Mouse (Mus musculus): ENCODE data around the gene AL607142.1. TPM values are rescaled to one million over a fixed set of nuclear protein-coding genes. Genes with fewer than 3 reads are reported as not detected.

Gene AL607142.1
- polyA plus RNA-seq, 1 experiment from 2014 or later: not detected

DNA sequence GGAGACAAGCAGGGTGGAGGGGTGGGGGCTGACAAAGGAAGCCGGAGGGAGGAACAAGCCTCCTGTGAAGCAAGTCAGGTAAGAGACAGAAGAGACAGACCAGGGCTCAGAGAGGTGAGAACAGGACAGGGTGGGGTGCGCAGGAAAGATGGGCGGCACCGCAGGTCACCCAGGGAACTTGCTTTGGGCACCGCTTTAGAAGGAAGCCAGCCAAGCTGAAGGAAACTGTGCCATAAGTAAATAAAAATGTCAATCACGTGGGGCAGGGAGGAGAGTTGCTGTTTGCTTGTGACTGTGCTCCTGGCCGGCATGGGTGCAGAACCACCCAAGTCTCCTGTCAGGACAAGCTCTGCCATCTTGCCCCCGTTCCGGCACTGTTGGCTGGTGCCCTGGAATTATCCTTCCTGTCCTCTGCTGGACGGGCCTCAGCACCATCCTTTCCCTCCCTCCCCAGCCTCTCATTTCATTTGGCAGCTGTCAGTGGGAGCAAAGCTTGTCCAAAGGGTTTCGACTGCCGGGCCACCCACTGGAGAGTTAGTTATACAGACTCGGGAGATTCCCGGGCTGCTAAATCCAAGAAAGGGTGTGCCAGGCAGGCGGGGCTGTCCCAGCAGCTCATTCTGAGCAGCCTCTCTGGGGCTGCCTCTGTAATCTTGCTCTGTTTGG lies 7.2 kb downstream of the AL607142.1 start:
- H3K4me3 ChIP-seq (replicated peaks): no peak overlapping the region
- H3K9me3 ChIP-seq (replicated peaks): no peaks in the 10 kb centered on the region
- WGBS: 50% methylated on average over 15 of the region's 15 CpGs
- peaks cover 17% of the 10 kb centered on the region for H3K4me1 ChIP-seq
- H3K4me2 ChIP-seq: no peak overlapping the region
- H3K27me3 ChIP-seq (replicated peaks): 0 out of 2 replicates have a peak, but pooled peaks cover 3% of the 10 kb centered on the region
- H3K36me3 ChIP-seq: no peaks in the 10 kb centered on the region
- H3K27ac ChIP-seq (replicated peaks): no peak overlapping the region
- ATAC-seq (ENCODE audit: low FRiP score): no peak
- H3K9ac ChIP-seq (replicated peaks): no peak overlapping the region

DNA sequence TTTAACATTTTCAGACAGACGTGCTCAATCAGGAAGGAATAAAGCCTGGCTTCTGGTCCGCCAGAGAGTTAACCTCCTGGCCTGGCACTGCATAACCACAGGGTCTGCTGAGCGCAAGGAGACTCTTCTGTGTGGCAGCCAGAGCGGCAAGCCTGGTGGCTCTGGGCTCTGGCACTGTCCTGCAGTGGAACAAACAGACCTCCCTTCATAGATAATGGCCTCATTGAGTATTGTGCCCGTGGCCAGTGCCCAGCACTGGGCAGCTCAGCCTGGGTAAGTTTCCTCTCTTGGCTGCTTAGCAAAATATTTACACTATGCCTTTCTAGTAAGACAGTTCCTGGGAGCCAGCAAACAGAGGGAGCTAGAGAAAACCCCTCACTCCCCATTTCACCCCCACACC lies 9.3 kb downstream of the AL607142.1 start:
- Histone ChIP-seq H3K4me1 (peaks cover 15% of the 10 kb centered on the region), H3K4me3 (replicated peaks) (no peak overlapping the region), H3K36me3 (no peaks in the 10 kb centered on the region), H3K27ac (replicated peaks) (peak overlapping the region; percentile 60; the same call in 1 of the 2 replicates), H3K27me3 (replicated peaks) (0 out of 2 replicates have a peak, but pooled peaks cover 3% of the 10 kb centered on the region), H3K9ac (replicated peaks) (no peak overlapping the region), H3K9me3 (replicated peaks) (no peaks in the 10 kb centered on the region), H3K4me2 (no peak overlapping the region)
- peak; percentile 55; the same call in 1 of the 2 replicates for ATAC-seq (ENCODE audit: low FRiP score)
- WGBS: 63% methylated on average over 5 of the region's 5 CpGs

DNA sequence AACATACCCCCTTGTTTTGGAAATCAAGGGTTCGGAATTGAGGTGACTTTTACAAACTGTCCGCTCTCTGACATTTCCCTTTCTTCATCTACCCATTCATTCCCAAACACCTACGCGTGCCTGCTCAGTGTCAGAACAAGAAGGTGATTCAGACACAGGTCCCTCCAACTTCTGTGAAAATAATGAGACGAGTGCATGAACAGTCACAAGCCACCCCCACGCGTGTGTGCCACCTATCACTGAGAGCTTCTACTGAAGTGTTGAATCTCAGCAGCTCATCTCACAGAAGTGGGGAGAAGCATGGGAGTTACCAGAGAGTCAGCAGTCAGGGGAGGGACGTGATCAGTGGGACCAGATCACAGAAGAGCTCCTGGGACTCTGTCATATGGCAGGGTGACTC lies 12.5 kb downstream of the AL607142.1 start:
- Histone ChIP-seq H3K36me3 (no peaks in the 10 kb centered on the region), H3K9ac (replicated peaks) (no peak overlapping the region), H3K4me1 (peaks cover 10% of the 10 kb centered on the region), H3K4me3 (replicated peaks) (no peak overlapping the region), H3K27ac (replicated peaks) (no peak overlapping the region), H3K4me2 (no peak overlapping the region), H3K9me3 (replicated peaks) (no peaks in the 10 kb centered on the region), H3K27me3 (replicated peaks) (0 out of 2 replicates have a peak, but pooled peaks cover 3% of the 10 kb centered on the region)
- ATAC-seq (ENCODE audit: low FRiP score): no peak
- 92% methylated on average over 8 of the region's 8 CpGs for WGBS

DNA sequence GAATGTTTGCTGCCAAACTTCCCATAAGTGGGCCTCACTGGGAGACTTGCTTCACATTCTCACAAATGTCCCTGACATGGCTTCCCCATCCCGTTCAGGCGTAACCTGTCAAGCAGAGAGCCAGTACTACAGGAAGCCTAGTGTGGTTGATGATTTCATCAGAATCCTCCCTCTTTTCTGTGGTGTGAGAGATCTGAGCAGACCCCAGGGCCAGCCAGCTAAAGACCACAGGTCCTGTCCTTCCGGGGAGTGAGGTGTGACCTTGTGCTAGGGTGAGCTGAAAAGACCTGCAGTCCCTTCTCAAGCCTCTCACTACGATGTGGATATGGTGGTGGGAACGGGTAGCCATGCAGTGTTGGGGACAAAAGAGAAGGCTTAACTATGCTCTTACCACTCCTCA lies 17.7 kb downstream of the AL607142.1 start:
- H3K27ac ChIP-seq (replicated peaks): no peak overlapping the region
- no peak overlapping the region for H3K4me2 ChIP-seq
- H3K36me3 ChIP-seq: no peaks in the 10 kb centered on the region
- H3K9ac ChIP-seq (replicated peaks): no peak overlapping the region
- no peaks in the 10 kb centered on the region for H3K27me3 ChIP-seq (replicated peaks)
- H3K4me1 ChIP-seq: no peaks in the 10 kb centered on the region
- H3K4me3 ChIP-seq (replicated peaks): no peak overlapping the region
- WGBS: 91% methylated on average over 5 of the region's 5 CpGs
- no peaks in the 10 kb centered on the region for H3K9me3 ChIP-seq (replicated peaks)
- no peak for ATAC-seq (ENCODE audit: low FRiP score)

DNA sequence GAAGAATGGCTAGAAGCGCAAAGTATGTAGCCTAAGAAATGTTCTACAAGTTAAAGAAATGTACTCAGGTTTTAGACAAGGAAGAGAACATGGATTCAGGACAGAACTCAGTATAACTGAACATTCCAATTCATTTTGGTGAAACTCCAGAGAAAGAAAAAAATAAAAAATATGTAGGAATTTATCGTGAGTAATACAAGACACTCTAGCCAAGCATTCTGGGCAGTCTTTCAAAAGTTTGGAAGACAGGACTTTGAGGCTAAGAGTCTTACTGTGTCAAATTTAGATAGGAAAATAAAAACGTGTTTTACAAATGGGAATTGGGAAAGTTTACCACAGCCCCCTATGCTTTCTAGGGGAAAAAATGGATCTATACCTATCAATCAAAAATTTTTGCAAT lies 18.9 kb downstream of the AL607142.1 start:
- Histone ChIP-seq H3K36me3 (no peaks in the 10 kb centered on the region), H3K27ac (replicated peaks) (no peak overlapping the region), H3K27me3 (replicated peaks) (no peaks in the 10 kb centered on the region), H3K4me1 (no peaks in the 10 kb centered on the region), H3K9me3 (replicated peaks) (no peaks in the 10 kb centered on the region), H3K4me3 (replicated peaks) (no peak overlapping the region), H3K9ac (replicated peaks) (no peak overlapping the region), H3K4me2 (no peak overlapping the region)
- 87% methylated on average over 3 of the region's 3 CpGs for WGBS
- ATAC-seq (ENCODE audit: low FRiP score): no peak

DNA sequence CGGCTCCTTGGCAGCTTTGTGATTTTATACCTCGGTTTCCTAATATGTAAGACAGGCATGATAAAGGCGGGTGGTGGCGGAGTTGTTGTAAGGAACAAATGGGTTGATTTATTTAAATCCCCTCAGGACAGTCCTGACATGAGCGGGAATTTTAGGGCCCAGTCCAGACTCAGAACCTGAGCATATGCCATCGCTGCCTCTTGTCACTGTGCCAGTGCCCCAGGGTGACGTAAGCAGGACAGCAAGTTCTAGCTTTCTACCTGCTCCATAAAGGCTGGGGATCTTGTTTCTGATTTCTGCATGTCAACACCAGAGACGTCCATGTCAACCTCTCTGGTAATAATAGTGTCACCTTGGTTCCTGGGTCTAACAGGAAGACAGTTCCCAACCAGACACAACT lies 24.7 kb downstream of the AL607142.1 start:
- Histone ChIP-seq H3K36me3 (no peaks in the 10 kb centered on the region), H3K4me1 (no peaks in the 10 kb centered on the region), H3K27me3 (replicated peaks) (no peaks in the 10 kb centered on the region), H3K9ac (replicated peaks) (no peak overlapping the region), H3K4me2 (no peak overlapping the region), H3K4me3 (replicated peaks) (no peak overlapping the region), H3K9me3 (replicated peaks) (no peaks in the 10 kb centered on the region), H3K27ac (replicated peaks) (no peak overlapping the region)
- ATAC-seq (ENCODE audit: low FRiP score): no peak
- WGBS: 69% methylated on average over 8 of the region's 8 CpGs

DNA sequence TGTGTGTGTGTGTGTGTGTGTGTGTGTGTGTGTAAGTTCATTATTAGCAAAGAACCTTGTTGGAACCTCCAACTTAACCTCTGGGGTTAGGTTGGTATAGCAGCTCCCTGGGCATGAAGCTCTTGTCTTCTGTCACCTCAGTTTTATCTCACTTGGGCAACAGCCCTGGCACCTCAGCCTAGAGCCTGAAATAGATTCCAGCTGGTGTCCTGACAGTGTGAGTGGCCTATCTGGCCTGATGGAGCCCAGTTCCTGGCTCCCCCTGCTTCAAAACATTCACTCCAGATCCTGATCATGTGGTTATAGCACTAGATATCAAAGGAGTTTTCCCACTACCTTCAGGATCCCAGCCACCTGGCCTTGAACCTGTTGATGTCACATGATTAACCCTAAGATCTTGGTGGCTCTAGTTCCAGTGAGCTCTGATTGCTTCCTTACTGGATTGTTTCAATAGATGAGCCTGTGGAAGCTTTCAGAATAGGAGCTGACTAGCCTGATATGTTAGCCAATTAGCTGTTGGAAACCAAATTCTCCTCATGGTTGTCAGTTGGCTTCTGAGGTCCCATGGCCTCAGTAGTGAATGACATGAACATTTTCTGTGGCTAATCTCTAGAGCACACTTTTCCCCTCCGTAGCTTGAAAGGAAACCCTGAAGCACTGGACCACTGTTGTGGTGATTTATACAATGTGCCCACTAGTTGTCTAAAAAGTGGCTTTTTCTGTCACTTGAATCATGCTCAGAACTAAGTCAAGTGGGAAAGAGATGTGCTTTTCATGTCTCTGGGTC lies 27.4 kb downstream of the AL607142.1 start:
- H3K9me3 ChIP-seq (replicated peaks): no peaks in the 10 kb centered on the region
- H3K27ac ChIP-seq (replicated peaks): no peak overlapping the region
- WGBS: 92% methylated on average over 1 of the region's 1 CpGs
- H3K27me3 ChIP-seq (replicated peaks): no peaks in the 10 kb centered on the region
- no peaks in the 10 kb centered on the region for H3K4me1 ChIP-seq
- peaks cover 15% of the 10 kb centered on the region; the same call in 1 of the 2 replicates for H3K36me3 ChIP-seq
- no peak for ATAC-seq (ENCODE audit: low FRiP score)
- H3K4me2 ChIP-seq: no peak overlapping the region
- H3K9ac ChIP-seq (replicated peaks): no peak overlapping the region
- no peak overlapping the region for H3K4me3 ChIP-seq (replicated peaks)

DNA sequence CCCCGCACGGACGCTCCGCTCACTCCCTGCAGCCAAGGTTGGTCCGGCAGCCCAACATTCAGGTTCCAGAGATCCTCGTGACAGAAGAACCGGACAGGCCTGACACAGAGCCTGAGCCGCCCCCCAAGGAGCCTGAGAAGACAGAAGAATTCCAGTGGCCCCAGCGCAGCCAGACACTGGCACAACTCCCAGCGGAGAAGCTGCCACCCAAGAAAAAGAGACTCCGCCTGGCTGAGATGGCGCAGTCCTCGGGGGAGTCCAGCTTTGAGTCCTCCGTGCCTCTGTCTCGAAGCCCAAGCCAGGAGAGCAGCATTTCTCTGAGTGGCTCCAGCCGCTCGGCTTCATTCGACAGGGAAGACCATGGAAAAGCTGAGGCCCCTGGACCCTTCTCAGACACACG lies 32.1 kb downstream of the AL607142.1 start:
- Histone ChIP-seq H3K9me3 (replicated peaks) (peaks cover 7% of the 10 kb centered on the region), H3K4me1 (no peaks in the 10 kb centered on the region), H3K27ac (replicated peaks) (no peak overlapping the region), H3K4me3 (replicated peaks) (no peak overlapping the region), H3K27me3 (replicated peaks) (no peaks in the 10 kb centered on the region), H3K9ac (replicated peaks) (no peak overlapping the region), H3K4me2 (no peak overlapping the region), H3K36me3 (peaks cover 38% of the 10 kb centered on the region)
- ATAC-seq (ENCODE audit: low FRiP score): no peak
- 92% methylated on average over 19 of the region's 19 CpGs for WGBS

DNA sequence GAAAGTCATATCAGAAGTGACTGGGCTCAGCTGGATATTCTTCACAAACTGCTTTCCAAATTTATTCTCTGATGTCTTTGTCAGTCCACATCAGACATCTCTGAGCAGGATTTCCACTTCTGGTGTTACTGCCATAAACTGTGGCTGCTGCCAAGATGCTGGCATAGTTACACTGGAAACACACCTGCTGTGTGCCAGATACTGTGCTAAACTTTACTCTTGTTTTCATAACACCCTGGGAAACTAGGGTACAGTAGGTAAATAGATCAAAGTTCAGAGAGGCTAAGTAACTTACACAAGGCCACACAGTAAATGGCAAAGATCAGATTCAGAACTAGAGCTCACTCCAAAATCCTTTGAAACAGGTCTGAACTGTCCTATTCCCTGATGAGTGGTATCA lies 36.4 kb downstream of the AL607142.1 start:
- Histone ChIP-seq H3K27me3 (replicated peaks) (no peaks in the 10 kb centered on the region), H3K4me1 (no peaks in the 10 kb centered on the region), H3K4me3 (replicated peaks) (no peak overlapping the region), H3K36me3 (peaks cover 29% of the 10 kb centered on the region), H3K27ac (replicated peaks) (no peak overlapping the region), H3K4me2 (no peak overlapping the region), H3K9ac (replicated peaks) (no peak overlapping the region), H3K9me3 (replicated peaks) (peaks cover 7% of the 10 kb centered on the region)
- ATAC-seq (ENCODE audit: low FRiP score): no peak

DNA sequence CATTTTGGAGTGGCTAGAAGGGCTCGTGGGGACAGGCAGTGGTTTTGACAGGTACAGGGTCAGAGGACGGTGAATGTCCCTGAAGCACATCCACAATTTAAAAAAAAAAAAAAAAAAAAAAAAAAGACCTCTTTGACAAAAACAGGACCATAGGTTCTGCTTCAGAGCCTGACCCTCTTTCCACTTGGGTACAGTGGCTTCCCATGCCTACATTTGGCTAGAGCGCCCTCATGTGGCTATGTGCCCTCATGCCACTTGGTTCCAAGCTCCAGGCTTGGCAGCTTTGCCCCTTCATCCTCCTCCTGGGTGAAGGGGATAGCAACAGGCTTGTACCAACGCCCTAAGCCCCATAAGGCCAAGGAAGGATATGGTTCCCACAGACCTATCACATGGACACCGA lies 39.8 kb downstream of the AL607142.1 start:
- Histone ChIP-seq H3K4me3 (replicated peaks) (no peak overlapping the region), H3K27ac (replicated peaks) (no peak overlapping the region), H3K9me3 (replicated peaks) (no peaks in the 10 kb centered on the region; the same call in 1 of the 2 replicates), H3K4me2 (no peak overlapping the region), H3K36me3 (no peaks in the 10 kb centered on the region; the same call in none of the 2 replicates), H3K27me3 (replicated peaks) (no peaks in the 10 kb centered on the region), H3K9ac (replicated peaks) (no peak overlapping the region), H3K4me1 (no peaks in the 10 kb centered on the region)
- no peak for ATAC-seq (ENCODE audit: low FRiP score)
- WGBS: 54% methylated on average over 5 of the region's 5 CpGs

DNA sequence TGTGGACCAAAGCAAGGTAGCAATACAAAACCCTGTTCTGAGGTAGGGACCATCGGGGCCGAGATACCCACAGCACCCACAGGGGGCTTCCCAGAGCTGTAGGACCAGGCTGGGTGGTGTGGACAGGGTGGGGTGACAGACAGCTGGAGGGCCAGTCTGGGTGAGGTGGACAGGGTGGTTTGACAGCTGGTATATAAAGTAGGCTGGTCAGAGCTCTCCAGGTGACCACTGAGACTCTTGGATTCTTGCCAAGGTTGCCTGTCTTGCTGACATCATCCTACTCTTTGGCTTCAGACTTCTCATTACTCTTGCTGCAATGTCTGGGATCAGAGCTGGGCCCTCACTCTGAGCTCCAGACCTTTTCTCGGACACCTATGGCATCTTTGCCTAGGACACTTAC lies 41.6 kb downstream of the AL607142.1 start:
- Histone ChIP-seq H3K27ac (replicated peaks) (no peak overlapping the region), H3K27me3 (replicated peaks) (no peaks in the 10 kb centered on the region), H3K9me3 (replicated peaks) (no peaks in the 10 kb centered on the region), H3K4me3 (replicated peaks) (no peak overlapping the region), H3K36me3 (no peaks in the 10 kb centered on the region; the same call in 1 of the 2 replicates), H3K4me1 (no peaks in the 10 kb centered on the region), H3K9ac (replicated peaks) (no peak overlapping the region), H3K4me2 (no peak overlapping the region)
- no peak for ATAC-seq (ENCODE audit: low FRiP score)
- WGBS: 89% methylated on average over 3 of the region's 3 CpGs

DNA sequence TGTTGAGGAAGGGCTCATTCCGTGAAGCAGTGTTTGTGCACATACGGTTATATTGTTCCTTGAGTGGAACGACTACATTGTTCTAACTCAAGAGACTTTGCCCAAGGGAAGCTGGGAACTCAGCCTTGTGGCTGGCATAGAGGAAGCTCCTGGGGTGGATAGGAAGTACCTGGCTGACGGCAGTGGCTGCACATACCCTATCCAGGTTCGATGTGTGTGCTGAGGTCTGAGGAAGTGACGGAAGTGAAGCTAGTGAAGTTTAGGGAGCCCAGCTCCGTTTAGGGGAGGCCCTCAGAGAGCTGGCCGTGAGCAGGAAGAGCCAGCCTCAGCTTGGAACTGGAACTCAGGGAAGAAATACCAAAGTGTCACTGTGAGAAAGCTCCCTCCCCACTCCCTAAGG lies 43.0 kb downstream of the AL607142.1 start:
- Histone ChIP-seq H3K9ac (replicated peaks) (no peak overlapping the region), H3K4me2 (no peak overlapping the region), H3K27me3 (replicated peaks) (no peaks in the 10 kb centered on the region), H3K4me3 (replicated peaks) (no peak overlapping the region), H3K27ac (replicated peaks) (no peak overlapping the region), H3K4me1 (no peaks in the 10 kb centered on the region), H3K9me3 (replicated peaks) (no peaks in the 10 kb centered on the region), H3K36me3 (no peaks in the 10 kb centered on the region; the same call in 1 of the 2 replicates)
- WGBS: 78% methylated on average over 8 of the region's 8 CpGs
- no peak for ATAC-seq (ENCODE audit: low FRiP score)
